Mouse (Mus musculus) liver, embryonic 16.5 days (tissue): ENCODE measurements around the gene Hip1. TPM values are rescaled to one million over a fixed set of nuclear protein-coding genes. Genes with fewer than 3 reads are reported as not detected.

Source experiments
- ATAC-seq: fragments of 200-750 bp; cut with Nextera tagmentation; 2 replicates; pipeline ENCODE4 v1.8.0; 2017; ENCODE audit warnings: low read depth, mild to moderate bottlenecking, moderate number of reproducible peaks, moderate library complexity
- H3K27ac ChIP-seq: fragments of 300-500 bp; sonication (generic); 2 replicates; pipeline ENCODE4 v1.5.1; 2014; ENCODE audit warnings: mild to moderate bottlenecking, low read length
- H3K27me3 ChIP-seq: fragments of 300-500 bp; sonication (generic); 2 replicates; pipeline ENCODE4 v1.6.1; 2014; ENCODE audit warnings: low read depth, low read length, mixed read lengths; ENCODE audit not compliant: control insufficient read depth, insufficient read depth
- H3K36me3 ChIP-seq: fragments of 300-500 bp; sonication (generic); 2 replicates; pipeline ENCODE4 v1.6.1; 2014; ENCODE audit warnings: mild to moderate bottlenecking; ENCODE audit not compliant: control insufficient read depth, insufficient read depth
- H3K4me1 ChIP-seq: fragments of 300-500 bp; sonication (generic); 2 replicates; pipeline ENCODE4 v1.6.1; 2014; ENCODE audit warnings: low read depth, low read length, mixed read lengths; ENCODE audit not compliant: control insufficient read depth
- H3K4me2 ChIP-seq: fragments of 300-500 bp; sonication (generic); 2 replicates; pipeline ENCODE4 v1.6.1; 2014; ENCODE audit warnings: low read depth, low read length, mixed read lengths
- H3K4me3 ChIP-seq: fragments of 300-500 bp; sonication (generic); 2 replicates; pipeline ENCODE4 v1.5.1; 2014; ENCODE audit warnings: low read depth, mild to moderate bottlenecking, low read length
- H3K9ac ChIP-seq: fragments of 300-500 bp; sonication (generic); 2 replicates; pipeline ENCODE4 v1.6.1; 2014; ENCODE audit warnings: low read depth, low read length
- H3K9me3 ChIP-seq: fragments of 300-500 bp; sonication (generic); replicated peaks from 2 replicates; pipeline ENCODE4 v1.6.1; 2016; ENCODE audit warnings: low read length; ENCODE audit not compliant: control insufficient read depth
- WGBS: fragments of 180-500 bp; shearing (Covaris S2); extraction: QIAGEN DNeasy Blood & Tissue Kit; methylation state at CpG from one replicate; pipeline ENCODE4 v1.1.7; 2014; ENCODE audit not compliant: insufficient replicate concordance; 5-methylcytosine and 5-hydroxymethylcytosine counted together
- polyA plus RNA-seq: library from polyadenylated mRNA; unstranded; fragments of >200 nt; fragmentation: Nextera tagmentation; extraction: Ambion mirVana; gene quantifications from 2 replicates; pipeline ENCODE4 v1.2.1, GENCODE M21; 2015

Hip1 gene
- 3.3 and 3.9 TPM in 2 replicates for polyA plus RNA-seq

DNA sequence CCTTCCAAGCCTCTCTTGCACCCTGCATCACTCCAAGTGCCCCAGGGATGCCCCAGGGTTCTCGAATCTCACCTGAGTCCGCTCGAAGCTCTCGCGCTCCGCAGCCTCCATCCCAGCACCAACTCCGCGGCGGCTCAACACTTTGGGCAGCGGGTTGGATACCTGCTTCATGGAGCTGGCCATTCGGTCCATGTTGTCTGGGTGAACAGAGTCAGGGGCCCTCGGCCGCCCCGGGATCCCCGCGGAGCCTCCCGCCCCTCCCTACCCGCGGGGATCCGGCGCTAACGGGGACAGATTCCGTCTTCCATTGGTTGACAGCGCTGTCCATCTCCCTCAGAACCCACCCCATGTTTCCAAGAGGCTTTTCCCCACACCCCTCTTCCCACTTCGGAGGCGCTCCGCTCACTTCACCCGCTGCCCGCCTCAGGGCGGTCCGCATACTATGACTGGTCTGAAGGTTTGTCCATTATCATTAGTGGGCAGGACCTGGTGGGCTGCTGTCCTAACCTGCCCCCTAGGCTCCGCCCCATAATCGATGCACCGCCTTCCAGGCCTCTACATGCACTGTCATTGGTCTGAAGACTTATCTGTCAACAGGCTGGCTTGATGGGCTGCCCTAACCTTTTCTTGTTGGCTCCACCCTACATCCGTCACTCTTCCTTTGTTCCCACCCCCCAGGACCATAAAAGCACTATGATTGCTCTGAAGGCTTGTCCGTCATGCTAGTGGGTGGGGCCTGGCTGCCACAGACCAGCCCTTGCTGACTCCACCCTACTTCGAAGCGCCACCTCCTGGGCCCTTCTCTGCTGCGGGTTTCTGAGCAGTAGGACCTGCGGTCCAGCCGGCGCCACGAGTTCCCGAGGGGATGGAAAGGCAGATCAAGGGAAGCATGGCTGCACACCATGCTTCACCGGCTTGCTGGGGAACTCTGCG is at the start of gene Hip1:
TSS of gene Hip1 (minus strand) at position 256 of the 933 bp plus-strand sequence.
- peak; percentile 96 for ATAC-seq
- H3K27ac ChIP-seq = no peak within 1 kb of the TSS
- no peaks in the 10 kb centered on the region for H3K36me3 ChIP-seq
- H3K4me1 ChIP-seq = peaks cover 7% of the 10 kb centered on the region
- whole genome bisulfite sequencing = under 1% methylated on average over 46 of the region's 46 CpGs
- H3K4me3 ChIP-seq = peak within 1 kb of the TSS; percentile 63
- peaks cover 19% of the 10 kb centered on the region for H3K27me3 ChIP-seq
- H3K9me3 ChIP-seq = no peaks in the 10 kb centered on the region
- H3K9ac ChIP-seq = peak within 1 kb of the TSS; percentile 41; the same call in 1 of the 2 replicates
- peak within 1 kb of the TSS; percentile 71 for H3K4me2 ChIP-seq

- no peak overlapping the region for H3K9ac ChIP-seq
- H3K27ac ChIP-seq = no peak overlapping the region
- H3K27me3 ChIP-seq = no peaks in the 10 kb centered on the region
- ATAC-seq = no peak
- H3K4me3 ChIP-seq = no peak overlapping the region
- WGBS = 55% methylated on average over 12 of the region's 12 CpGs
- H3K9me3 ChIP-seq = no peaks in the 10 kb centered on the region
- H3K4me2 ChIP-seq = no peak overlapping the region
- no peaks in the 10 kb centered on the region for H3K36me3 ChIP-seq
- no peaks in the 10 kb centered on the region for H3K4me1 ChIP-seq
Measured at GRCm38 (mm10) chr5:135589996-135590784, 45.3 kb upstream of the Hip1 start.

DNA sequence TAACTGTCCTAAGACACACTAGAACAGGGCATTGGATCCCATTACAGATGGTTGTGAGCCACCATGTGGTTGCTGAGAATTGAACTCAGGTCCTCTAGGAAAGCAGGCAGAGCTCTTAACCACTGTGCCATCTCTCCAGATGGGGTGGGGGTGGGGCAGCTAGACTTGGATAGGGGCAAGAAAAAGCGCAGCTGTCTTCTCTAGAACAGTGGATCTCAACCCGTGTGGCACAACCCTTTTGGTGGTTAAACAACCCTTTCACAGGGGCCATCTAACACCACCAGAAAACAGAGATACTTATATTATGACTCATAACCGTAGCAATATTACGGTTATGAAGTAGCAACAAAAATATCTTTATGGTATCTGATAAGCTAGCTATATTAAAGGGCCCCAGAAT is 42.8 kb upstream of the Hip1 start:
- no peaks in the 10 kb centered on the region for H3K36me3 ChIP-seq
- no peaks in the 10 kb centered on the region for H3K27me3 ChIP-seq
- 62% methylated on average over 4 of the region's 4 CpGs for WGBS
- H3K27ac ChIP-seq = no peak overlapping the region
- H3K4me2 ChIP-seq = no peak overlapping the region
- H3K9me3 ChIP-seq = no peaks in the 10 kb centered on the region
- H3K4me1 ChIP-seq = no peaks in the 10 kb centered on the region
- no peak overlapping the region for H3K4me3 ChIP-seq
- ATAC-seq = no peak
- no peak overlapping the region for H3K9ac ChIP-seq

DNA sequence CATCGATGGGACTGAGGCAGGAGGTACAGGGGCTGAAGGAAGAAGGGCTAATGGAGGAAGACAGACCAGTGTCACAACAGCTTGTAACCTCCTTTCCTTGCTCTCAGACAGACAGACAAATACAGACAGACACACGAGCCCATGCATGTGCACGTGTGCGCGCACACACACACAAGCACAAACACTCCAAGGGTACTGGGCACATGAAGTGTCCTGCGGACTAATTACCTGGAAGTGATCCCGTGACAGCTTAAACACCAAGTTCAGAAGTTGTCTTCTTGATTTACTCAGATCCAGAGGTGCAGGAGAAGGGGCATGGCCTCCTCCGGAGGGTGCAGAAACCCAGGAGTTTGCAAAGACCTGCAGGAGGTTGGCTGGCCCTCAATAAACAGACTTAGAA is 40.8 kb upstream of the Hip1 start:
- no peak overlapping the region for H3K4me3 ChIP-seq
- H3K4me1 ChIP-seq = no peaks in the 10 kb centered on the region
- H3K9ac ChIP-seq = no peak overlapping the region
- 66% methylated on average over 8 of the region's 8 CpGs for WGBS
- no peaks in the 10 kb centered on the region for H3K9me3 ChIP-seq
- H3K36me3 ChIP-seq = no peaks in the 10 kb centered on the region
- no peak overlapping the region for H3K4me2 ChIP-seq
- H3K27ac ChIP-seq = no peak overlapping the region
- no peak for ATAC-seq
- H3K27me3 ChIP-seq = no peaks in the 10 kb centered on the region

- Histone ChIP-seq H3K4me2 (no peak overlapping the region), H3K4me1 (no peaks in the 10 kb centered on the region), H3K27ac (no peak overlapping the region), H3K4me3 (no peak overlapping the region), H3K9ac (no peak overlapping the region), H3K36me3 (no peaks in the 10 kb centered on the region), H3K27me3 (no peaks in the 10 kb centered on the region), H3K9me3 (no peaks in the 10 kb centered on the region)
- 59% methylated on average over 4 of the region's 4 CpGs for WGBS
- no peak for ATAC-seq
Measured at GRCm38 (mm10) chr5:135582330-135582729, 37.4 kb upstream of the Hip1 start.

DNA sequence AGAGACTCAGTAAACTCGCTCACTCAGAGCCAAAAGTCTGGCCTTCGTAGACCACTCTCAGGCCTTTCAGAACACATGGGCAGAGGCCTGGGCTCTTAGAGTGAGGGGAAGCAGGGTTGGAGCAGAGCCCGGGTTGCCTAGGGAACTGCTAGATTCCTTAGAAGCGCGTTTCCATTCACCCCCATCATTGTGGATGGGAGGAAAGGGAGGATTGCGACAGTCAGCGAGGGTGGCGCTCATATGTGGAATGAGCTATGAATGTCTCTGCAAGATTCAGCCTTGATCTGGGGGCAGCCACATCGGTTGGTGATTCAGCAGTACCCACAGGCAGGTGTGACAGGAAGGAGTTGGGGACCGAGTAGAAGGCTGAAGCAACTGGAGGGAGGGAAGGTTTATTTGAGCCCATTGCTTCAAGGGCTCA is 34.4 kb upstream of the Hip1 start:
- Histone ChIP-seq H3K27ac (no peak overlapping the region), H3K4me1 (no peaks in the 10 kb centered on the region), H3K27me3 (no peaks in the 10 kb centered on the region), H3K9ac (no peak overlapping the region), H3K9me3 (no peaks in the 10 kb centered on the region), H3K36me3 (no peaks in the 10 kb centered on the region), H3K4me2 (no peak overlapping the region), H3K4me3 (no peak overlapping the region)
- no peak for ATAC-seq
- 70% methylated on average over 10 of the region's 10 CpGs for WGBS

GRCm38 (mm10) chr5:135576055-135576454 is 31.1 kb upstream of the Hip1 start:
- Histone ChIP-seq H3K27ac (no peak overlapping the region), H3K4me2 (no peak overlapping the region), H3K9ac (no peak overlapping the region), H3K4me3 (no peak overlapping the region), H3K4me1 (no peaks in the 10 kb centered on the region), H3K9me3 (no peaks in the 10 kb centered on the region), H3K27me3 (no peaks in the 10 kb centered on the region), H3K36me3 (no peaks in the 10 kb centered on the region)
- 43% methylated on average over 4 of the region's 4 CpGs for WGBS
- ATAC-seq = no peak

GRCm38 (mm10) chr5:135573006-135573405 is 28.1 kb upstream of the Hip1 start, which contains the start of gene Ccl24:
Gene Ccl24, minus strand, starts transcription at chr5:135573049.
- no peaks in the 10 kb centered on the region for H3K4me1 ChIP-seq
- H3K27me3 ChIP-seq = no peaks in the 10 kb centered on the region
- H3K36me3 ChIP-seq = no peaks in the 10 kb centered on the region
- no peak within 1 kb of the TSS for H3K9ac ChIP-seq
- no peak within 1 kb of the TSS for H3K4me3 ChIP-seq
- 21% methylated on average over 6 of the region's 6 CpGs for WGBS
- H3K4me2 ChIP-seq = no peak within 1 kb of the TSS
- H3K27ac ChIP-seq = no peak within 1 kb of the TSS
- ATAC-seq = no peak
- H3K9me3 ChIP-seq = no peaks in the 10 kb centered on the region

DNA sequence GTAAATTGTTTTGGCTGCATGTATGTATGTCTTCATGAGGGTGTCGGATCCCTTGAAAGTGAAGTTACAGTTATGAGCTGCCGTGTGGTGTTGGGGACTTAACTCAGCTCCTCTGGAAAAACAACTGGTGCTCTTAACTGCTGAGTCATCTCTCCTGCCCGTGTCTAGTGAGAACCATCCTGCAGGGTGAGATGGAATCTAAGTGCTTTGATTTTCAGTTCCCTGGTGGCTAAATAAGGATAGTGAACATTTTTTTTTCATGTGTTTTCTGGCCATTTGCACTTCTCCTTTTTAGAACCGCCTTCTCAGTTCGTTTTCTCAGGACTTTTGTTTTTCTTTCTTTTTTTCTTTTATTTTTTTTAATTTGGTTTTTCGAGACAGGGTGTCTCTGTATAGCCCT is 23.8 kb upstream of the Hip1 start:
- H3K4me3 ChIP-seq = no peak overlapping the region
- no peak overlapping the region for H3K4me2 ChIP-seq
- no peaks in the 10 kb centered on the region for H3K4me1 ChIP-seq
- no peak overlapping the region for H3K27ac ChIP-seq
- WGBS = 27% methylated on average over 6 of the region's 6 CpGs
- no peaks in the 10 kb centered on the region for H3K36me3 ChIP-seq
- H3K9me3 ChIP-seq = no peaks in the 10 kb centered on the region
- no peak overlapping the region for H3K9ac ChIP-seq
- H3K27me3 ChIP-seq = no peaks in the 10 kb centered on the region
- ATAC-seq = no peak
